In the genomic region with DNA sequence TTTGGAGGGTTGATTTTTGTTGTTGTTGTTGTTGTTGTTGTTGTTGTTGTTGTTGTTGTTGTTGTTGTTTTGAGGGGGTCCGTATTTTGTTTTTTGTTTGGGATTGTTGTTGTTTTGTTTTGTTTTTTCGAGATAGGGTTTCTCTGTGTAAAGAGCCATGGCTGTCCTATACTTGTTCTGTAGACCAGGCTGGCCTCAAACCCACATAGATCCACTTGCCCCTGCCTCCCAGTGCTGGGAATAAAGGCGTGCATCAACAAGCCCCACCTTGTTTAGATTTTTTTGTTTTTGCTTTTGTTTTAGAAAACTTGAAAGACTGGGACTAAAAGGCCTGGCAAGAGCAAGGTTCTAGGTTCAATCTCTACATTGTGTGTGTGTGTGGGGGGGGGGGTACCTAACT, we compare ENCODE assay signal across 23 mouse cellular contexts. TPM values are rescaled to one million over a fixed set of nuclear protein-coding genes. Genes with fewer than 3 reads are reported as not detected.
"Had no signal": no experiment of that assay in that cellular context is flagged by ENCODE, and none has a peak within 500 bp of the region (broad histone marks: within the 10 kb centered on the region; RNA-seq: fewer than 3 reads in every experiment).

No protein-coding gene starts in this region.

- H3K9ac ChIP-seq: limb, embryonic 12.5 days; limb, embryonic 15.5 days; liver, embryonic 14.5 days; liver, postnatal 0 days; lung, embryonic 14.5 days had no signal

- H3K4me1 ChIP-seq: limb, embryonic 12.5 days; limb, embryonic 15.5 days had no signal

- H3K36me3 ChIP-seq: limb, embryonic 12.5 days; limb, embryonic 15.5 days had no signal

- H3K27ac ChIP-seq: limb, embryonic 12.5 days; limb, embryonic 15.5 days; liver, embryonic 14.5 days; macrophage had no signal

- H3K4me3 ChIP-seq: limb, embryonic 12.5 days; limb, embryonic 15.5 days had no signal

- ATAC-seq: liver, postnatal 0 days; lung, postnatal 0 days had no signal

- H3K9me3 ChIP-seq: limb, embryonic 12.5 days; limb, embryonic 15.5 days had no signal

- H3K27me3 ChIP-seq: limb, embryonic 12.5 days; limb, embryonic 15.5 days had no signal

- H3K4me2 ChIP-seq: limb, embryonic 12.5 days; limb, embryonic 15.5 days; liver, embryonic 11.5 days; lung, embryonic 14.5 days had no signal

- DNase-seq: kidney, adult 18-20 months; kidney, adult 9 months; kidney, postnatal 14 days; kidney, postnatal 4 days; left cerebral cortex, postnatal 4 days; liver, postnatal 0 days; lung, embryonic 14.5 days; thymus, adult 18-20 months; thymus, postnatal 36 days had no signal

RNA-seq across cellular contexts. Expression of gene Crxos, which starts 0.6 kb away (rescaled TPM):
- polyA plus RNA-seq: kidney, embryonic 16.5 days; limb, embryonic 12.5 days; limb, embryonic 15.5 days; liver, embryonic 11.5 days; liver, embryonic 14.5 days; liver, postnatal 0 days; lung, embryonic 14.5 days; lung, postnatal 0 days; macrophage; neural tube, embryonic 14.5 days; small intestine, adult 2 months; spleen, adult 2 months; stomach, embryonic 16.5 days; testis, adult 2 months; urinary bladder, adult 2 months had no signal

RNA-seq across cellular contexts. Expression of gene Crx, which starts 2.1 kb away (rescaled TPM):
- polyA plus RNA-seq: kidney, embryonic 16.5 days; limb, embryonic 12.5 days; limb, embryonic 15.5 days; liver, embryonic 11.5 days; liver, embryonic 14.5 days; liver, postnatal 0 days; lung, embryonic 14.5 days; lung, postnatal 0 days; macrophage; neural tube, embryonic 11.5 days; neural tube, embryonic 14.5 days; small intestine, adult 2 months; spleen, adult 2 months; stomach, embryonic 16.5 days; testis, adult 2 months; urinary bladder, adult 2 months had no signal

RNA-seq across cellular contexts. Expression of gene Obox6, which starts 42.4 kb away (rescaled TPM):
- polyA plus RNA-seq: kidney, embryonic 16.5 days; limb, embryonic 12.5 days; limb, embryonic 15.5 days; liver, embryonic 11.5 days; liver, embryonic 14.5 days; liver, postnatal 0 days; lung, embryonic 14.5 days; lung, postnatal 0 days; macrophage; neural tube, embryonic 11.5 days; neural tube, embryonic 14.5 days; small intestine, adult 2 months; spleen, adult 2 months; stomach, embryonic 16.5 days; testis, adult 2 months; urinary bladder, adult 2 months had no signal
